In the genomic region with DNA sequence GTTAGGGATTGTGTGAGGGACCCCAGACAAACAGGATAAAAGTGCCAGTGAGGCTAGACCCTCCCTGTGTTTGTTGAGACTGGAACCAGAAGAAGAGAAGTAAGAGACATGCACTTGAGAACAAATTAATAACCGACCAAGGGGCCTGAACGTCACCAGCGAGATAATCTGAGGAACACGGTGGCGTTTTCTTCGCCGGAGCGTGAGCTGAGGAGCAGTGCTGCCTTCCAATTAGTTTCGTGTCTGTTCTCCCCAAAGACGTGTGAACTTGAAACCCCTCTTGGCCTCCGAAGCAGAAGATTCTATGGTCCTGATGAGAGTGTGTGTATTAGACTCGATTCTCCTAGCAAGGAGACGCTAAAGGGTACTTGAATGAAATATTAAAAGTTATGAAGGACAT, we compare ENCODE assay signal across 16 mouse cellular contexts.
"Had no signal": no experiment of that assay in that cellular context is flagged by ENCODE, and none has a peak within 500 bp of the region (broad histone marks: within the 10 kb centered on the region; RNA-seq: fewer than 3 reads in every experiment).

No protein-coding gene starts in this region.

- H3K9me3 ChIP-seq: liver, embryonic 15.5 days; midbrain, embryonic 10.5 days; neural tube, embryonic 12.5 days; stomach, embryonic 15.5 days had no signal

- DNase-seq: lung, adult 18-20 months; lung, embryonic 14.5 days; lung, postnatal 10 days; lung, postnatal 4 days; midbrain, embryonic 14.5 days; right cerebral cortex, postnatal 14 days; thymus, adult 2 months; thymus, postnatal 25 days; thymus, postnatal 4 days had no signal

- H3K9ac ChIP-seq: liver, embryonic 15.5 days; lung, embryonic 14.5 days; midbrain, embryonic 12.5 days; neural tube, embryonic 12.5 days; stomach, embryonic 15.5 days had no signal

- H3K4me3 ChIP-seq: liver, embryonic 15.5 days; midbrain, embryonic 10.5 days; midbrain, embryonic 12.5 days; neural tube, embryonic 12.5 days; stomach, embryonic 15.5 days had no signal

- H3K4me2 ChIP-seq: liver, embryonic 15.5 days; lung, embryonic 14.5 days; midbrain, embryonic 12.5 days; neural tube, embryonic 12.5 days; stomach, embryonic 15.5 days had no signal

- H3K27ac ChIP-seq: liver, embryonic 15.5 days; midbrain, embryonic 10.5 days; midbrain, embryonic 12.5 days; neural tube, embryonic 12.5 days; stomach, embryonic 15.5 days; stomach, postnatal 0 days had no signal

- H3K27me3 ChIP-seq: liver, embryonic 15.5 days; midbrain, embryonic 12.5 days; neural tube, embryonic 12.5 days; stomach, embryonic 15.5 days had no signal

- H3K36me3 ChIP-seq: midbrain, embryonic 10.5 days; midbrain, embryonic 12.5 days; neural tube, embryonic 12.5 days; stomach, embryonic 15.5 days had no signal

- H3K4me1 ChIP-seq: liver, embryonic 15.5 days; midbrain, embryonic 10.5 days; midbrain, embryonic 12.5 days; neural tube, embryonic 12.5 days; stomach, embryonic 15.5 days had no signal

- ATAC-seq: midbrain, embryonic 16.5 days had no signal
